Mouse (Mus musculus): ENCODE measurements around the gene Arhgap15. TPM values are rescaled to one million over a fixed set of nuclear protein-coding genes. Genes with fewer than 3 reads are reported as not detected.
A peak's percentile ranks its signal among the peaks of the same experiment; 100 is the strongest.

Gene Arhgap15
- total and polyA plus RNA-seq, 2 experiments: 0.12 to 2.4 TPM

DNA sequence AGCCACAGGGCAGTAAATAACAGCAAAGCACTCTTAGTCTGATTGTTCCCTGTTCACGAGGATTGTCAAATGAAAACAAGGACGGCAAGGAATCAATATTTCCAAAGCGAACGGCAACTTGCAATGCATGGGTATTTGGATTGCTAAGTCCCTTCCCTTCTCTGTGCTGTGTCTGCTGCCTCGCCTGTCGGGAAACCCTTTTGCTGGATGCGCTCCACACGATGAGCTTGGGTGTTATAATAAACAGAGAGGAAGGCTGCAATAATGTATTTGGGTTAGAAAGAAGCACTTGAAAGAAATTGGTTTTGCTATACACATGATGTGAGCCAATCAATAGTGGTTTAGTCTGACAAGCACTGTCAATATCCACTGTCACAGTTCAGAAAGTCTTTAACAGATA, 357.7 kb downstream of the Arhgap15 start:
- Histone ChIP-seq H3K36me3 (ENCODE audit: control insufficient read depth, insufficient read depth, low read length) (no peaks in the 10 kb centered on the region), H3K79me2 (ENCODE audit: control insufficient read depth, insufficient read depth, low read length) (no peaks in the 10 kb centered on the region), H3K27me3 (ENCODE audit: control insufficient read depth, insufficient read depth, low read length) (no peaks in the 10 kb centered on the region), H3K4me3 (ENCODE audit: insufficient read depth, low read depth, low read length) (no peak overlapping the region), H3K9ac (ENCODE audit: low read depth, low read length) (no peak overlapping the region), H3K27ac (replicated peaks; ENCODE audit: insufficient read depth, low read depth, low read length) (no peak overlapping the region), H3K4me1 (ENCODE audit: control insufficient read depth, insufficient read depth, low read length) (no peaks in the 10 kb centered on the region)
- WGBS: 52% methylated on average over 8 of the region's 8 CpGs
- peak; percentile 62 for DNase-seq (ENCODE audit: extremely low read depth, low read depth, low spot score)
- TF ChIP-seq CTCF (IDR thresholded peaks at IDR 0.05; ENCODE audit: low read depth, low read length): no peak
- no peak for TF ChIP-seq POLR2A (IDR thresholded peaks at IDR 0.05; ENCODE audit: extremely low read depth, insufficient read depth, low read length)

DNA sequence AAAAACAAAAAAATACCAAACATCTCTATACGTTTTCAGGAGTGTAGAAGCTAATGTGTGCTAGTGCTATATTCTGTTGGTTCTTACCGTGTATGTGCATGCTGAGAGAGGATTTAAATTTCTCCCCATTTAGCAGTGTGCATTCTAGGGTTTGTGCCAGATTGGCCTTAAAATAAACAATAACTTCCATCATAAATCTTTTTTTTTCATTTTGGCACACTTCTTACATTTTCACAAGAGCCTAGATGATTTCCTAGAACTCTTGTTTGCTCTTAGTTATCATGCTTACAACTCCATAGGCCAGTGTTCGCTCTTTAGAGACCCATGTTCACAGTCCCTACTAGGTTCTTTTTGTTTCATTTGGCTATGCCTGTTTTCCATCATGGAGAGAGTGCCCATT, 362.7 kb downstream of the Arhgap15 start:
- H3K4me3 ChIP-seq (ENCODE audit: insufficient read depth, low read depth, low read length): no peak overlapping the region
- no peaks in the 10 kb centered on the region for H3K79me2 ChIP-seq (ENCODE audit: control insufficient read depth, insufficient read depth, low read length)
- TF ChIP-seq POLR2A (IDR thresholded peaks at IDR 0.05; ENCODE audit: extremely low read depth, insufficient read depth, low read length): no peak
- TF ChIP-seq CTCF (IDR thresholded peaks at IDR 0.05; ENCODE audit: low read depth, low read length): no peak
- no peak overlapping the region for H3K27ac ChIP-seq (replicated peaks; ENCODE audit: insufficient read depth, low read depth, low read length)
- no peak overlapping the region for H3K9ac ChIP-seq (ENCODE audit: low read depth, low read length)
- WGBS: 79% methylated on average over 3 of the region's 3 CpGs
- no peak for DNase-seq (ENCODE audit: extremely low read depth, low read depth, low spot score)
- H3K27me3 ChIP-seq (ENCODE audit: control insufficient read depth, insufficient read depth, low read length): no peaks in the 10 kb centered on the region
- no peaks in the 10 kb centered on the region for H3K36me3 ChIP-seq (ENCODE audit: control insufficient read depth, insufficient read depth, low read length)
- H3K4me1 ChIP-seq (ENCODE audit: control insufficient read depth, insufficient read depth, low read length): no peaks in the 10 kb centered on the region

DNA sequence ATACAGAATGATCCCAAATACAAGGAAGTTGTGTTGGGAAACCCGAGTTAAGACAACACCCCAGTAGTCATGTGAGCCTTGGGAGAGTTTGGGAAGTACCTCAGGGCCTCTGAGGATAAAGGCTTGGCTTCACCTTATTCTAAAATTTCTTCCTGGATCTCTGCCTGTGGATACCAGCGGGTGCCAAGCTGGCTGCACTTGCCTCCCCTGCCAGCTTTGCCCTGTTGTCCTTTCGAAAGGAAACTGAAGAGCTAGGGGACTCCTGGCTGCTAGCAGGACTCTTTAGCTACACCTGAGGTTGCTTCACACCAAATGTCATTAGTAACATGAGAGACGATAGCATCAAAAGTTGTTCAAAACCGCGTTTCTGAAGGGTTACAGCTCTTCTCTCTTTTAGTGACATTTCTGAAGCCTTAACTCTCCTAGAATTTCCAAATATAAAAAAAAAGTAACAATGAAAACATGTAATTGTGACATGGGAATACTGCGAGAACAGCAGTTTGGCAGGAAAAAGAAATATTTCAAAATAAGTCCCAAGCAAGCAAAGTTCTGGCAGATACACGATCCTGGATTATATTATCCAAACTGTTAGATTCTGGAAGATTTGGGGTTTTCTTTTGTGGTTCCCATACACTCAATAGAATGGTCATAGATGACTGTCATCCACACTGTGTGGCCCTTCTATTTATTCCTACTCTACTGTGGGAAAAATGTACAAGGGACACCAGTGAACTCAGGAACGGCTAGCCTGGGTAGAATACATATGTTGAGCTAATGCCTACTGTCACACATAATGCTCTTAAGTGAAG, 364.6 kb downstream of the Arhgap15 start:
- no peaks in the 10 kb centered on the region for H3K79me2 ChIP-seq (ENCODE audit: control insufficient read depth, insufficient read depth, low read length)
- WGBS: 79% methylated on average over 9 of the region's 9 CpGs
- no peaks in the 10 kb centered on the region for H3K4me1 ChIP-seq (ENCODE audit: control insufficient read depth, insufficient read depth, low read length)
- no peak overlapping the region for H3K4me3 ChIP-seq (ENCODE audit: insufficient read depth, low read depth, low read length)
- H3K36me3 ChIP-seq (ENCODE audit: control insufficient read depth, insufficient read depth, low read length): no peaks in the 10 kb centered on the region
- no peak overlapping the region for H3K9ac ChIP-seq (ENCODE audit: low read depth, low read length)
- peak; percentile 42 for DNase-seq (ENCODE audit: extremely low read depth, low read depth, low spot score)
- peak overlapping the region; percentile 35 for H3K27ac ChIP-seq (replicated peaks; ENCODE audit: insufficient read depth, low read depth, low read length)
- H3K27me3 ChIP-seq (ENCODE audit: control insufficient read depth, insufficient read depth, low read length): no peaks in the 10 kb centered on the region
- no peak for TF ChIP-seq POLR2A (IDR thresholded peaks at IDR 0.05; ENCODE audit: extremely low read depth, insufficient read depth, low read length)
- no peak for TF ChIP-seq CTCF (IDR thresholded peaks at IDR 0.05; ENCODE audit: low read depth, low read length)

DNA sequence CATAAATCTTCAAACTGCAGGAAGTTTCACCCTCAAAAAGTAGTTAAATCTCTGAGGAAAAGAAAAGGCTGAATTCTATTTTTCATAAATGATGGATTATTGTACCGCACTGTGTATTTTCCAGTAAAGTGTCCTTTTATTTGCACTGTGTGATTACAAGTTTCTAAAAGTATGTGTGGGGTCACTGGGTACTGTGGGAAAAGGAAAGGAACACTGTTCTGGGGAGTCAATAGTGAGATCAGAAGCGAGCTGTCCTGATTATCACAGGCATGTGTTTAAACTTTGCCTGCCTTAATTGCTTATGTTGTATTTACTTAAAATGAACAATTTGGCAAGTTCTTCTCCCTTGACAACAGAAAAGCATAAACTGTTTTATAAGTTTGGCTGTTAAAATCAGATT, 365.7 kb downstream of the Arhgap15 start:
- H3K9ac ChIP-seq (ENCODE audit: low read depth, low read length): no peak overlapping the region
- no peaks in the 10 kb centered on the region for H3K79me2 ChIP-seq (ENCODE audit: control insufficient read depth, insufficient read depth, low read length)
- TF ChIP-seq POLR2A (IDR thresholded peaks at IDR 0.05; ENCODE audit: extremely low read depth, insufficient read depth, low read length) (no peak), CTCF (IDR thresholded peaks at IDR 0.05; ENCODE audit: low read depth, low read length) (no peak)
- H3K27ac ChIP-seq (replicated peaks; ENCODE audit: insufficient read depth, low read depth, low read length): no peak overlapping the region
- peak; percentile 59 for DNase-seq (ENCODE audit: extremely low read depth, low read depth, low spot score)
- no peak overlapping the region for H3K4me3 ChIP-seq (ENCODE audit: insufficient read depth, low read depth, low read length)
- WGBS: 58% methylated on average over 2 of the region's 2 CpGs
- no peaks in the 10 kb centered on the region for H3K36me3 ChIP-seq (ENCODE audit: control insufficient read depth, insufficient read depth, low read length)
- no peaks in the 10 kb centered on the region for H3K4me1 ChIP-seq (ENCODE audit: control insufficient read depth, insufficient read depth, low read length)
- no peaks in the 10 kb centered on the region for H3K27me3 ChIP-seq (ENCODE audit: control insufficient read depth, insufficient read depth, low read length)

DNA sequence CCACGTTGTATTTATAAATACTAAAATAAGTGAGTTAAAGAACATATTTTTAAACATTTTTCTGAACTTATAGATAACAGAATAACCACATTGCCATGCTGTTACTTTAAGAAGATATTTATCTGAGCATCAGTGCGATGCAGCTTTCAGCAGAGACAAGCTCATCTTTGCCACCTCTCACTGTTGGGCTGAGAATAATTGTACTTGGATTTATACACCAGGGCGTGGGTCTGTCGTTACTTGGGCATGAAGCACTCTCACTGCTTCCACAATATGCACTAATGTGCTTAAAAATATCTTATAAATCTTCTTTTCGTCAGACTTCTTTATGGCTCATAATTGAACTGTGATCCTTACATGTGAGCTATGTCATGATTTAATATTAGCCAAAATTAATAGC, 372.5 kb downstream of the Arhgap15 start:
- WGBS: 84% methylated on average over 5 of the region's 5 CpGs
- Histone ChIP-seq H3K4me1 (ENCODE audit: control insufficient read depth, insufficient read depth, low read length) (no peaks in the 10 kb centered on the region), H3K27ac (replicated peaks; ENCODE audit: insufficient read depth, low read depth, low read length) (no peak overlapping the region), H3K27me3 (ENCODE audit: control insufficient read depth, insufficient read depth, low read length) (no peaks in the 10 kb centered on the region), H3K79me2 (ENCODE audit: control insufficient read depth, insufficient read depth, low read length) (no peaks in the 10 kb centered on the region), H3K9ac (ENCODE audit: low read depth, low read length) (no peak overlapping the region), H3K36me3 (ENCODE audit: control insufficient read depth, insufficient read depth, low read length) (no peaks in the 10 kb centered on the region), H3K4me3 (ENCODE audit: insufficient read depth, low read depth, low read length) (no peak overlapping the region)
- DNase-seq (ENCODE audit: extremely low read depth, low read depth, low spot score): no peak
- no peak for TF ChIP-seq CTCF (IDR thresholded peaks at IDR 0.05; ENCODE audit: low read depth, low read length)

DNA sequence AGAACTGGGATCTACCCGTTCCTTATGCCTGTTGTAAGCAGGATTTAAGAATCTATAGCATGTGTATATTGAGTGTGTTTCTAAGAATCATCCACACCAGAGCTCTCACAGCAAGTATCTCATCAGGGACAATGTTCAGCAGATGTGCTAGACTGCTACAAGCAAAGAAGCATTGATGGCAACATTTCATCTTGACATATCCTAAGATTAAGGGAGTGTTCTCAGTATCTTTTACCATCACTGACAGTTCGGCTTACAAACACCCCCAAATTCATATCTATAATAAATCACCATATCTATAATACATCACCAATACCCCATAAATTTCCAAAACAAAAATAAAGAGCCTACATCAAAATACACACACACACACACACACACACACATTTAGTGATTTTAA, 374.6 kb downstream of the Arhgap15 start:
- H3K9ac ChIP-seq (ENCODE audit: low read depth, low read length): no peak overlapping the region
- H3K36me3 ChIP-seq (ENCODE audit: control insufficient read depth, insufficient read depth, low read length): no peaks in the 10 kb centered on the region
- H3K27ac ChIP-seq (replicated peaks; ENCODE audit: insufficient read depth, low read depth, low read length): no peak overlapping the region
- no peak for DNase-seq (ENCODE audit: extremely low read depth, low read depth, low spot score)
- no peak overlapping the region for H3K4me3 ChIP-seq (ENCODE audit: insufficient read depth, low read depth, low read length)
- H3K27me3 ChIP-seq (ENCODE audit: control insufficient read depth, insufficient read depth, low read length): no peaks in the 10 kb centered on the region
- TF ChIP-seq CTCF (IDR thresholded peaks at IDR 0.05; ENCODE audit: low read depth, low read length): no peak
- no peak for TF ChIP-seq POLR2A (IDR thresholded peaks at IDR 0.05; ENCODE audit: extremely low read depth, insufficient read depth, low read length)
- no peaks in the 10 kb centered on the region for H3K4me1 ChIP-seq (ENCODE audit: control insufficient read depth, insufficient read depth, low read length)
- H3K79me2 ChIP-seq (ENCODE audit: control insufficient read depth, insufficient read depth, low read length): no peaks in the 10 kb centered on the region
- 86% methylated on average over 2 of the region's 2 CpGs for WGBS
